Mouse (Mus musculus) yolk sac, embryonic 10.5 days (tissue): Measurements from ENCODE around the gene Tmem98.
A peak's percentile ranks its signal among the peaks of the same experiment; 100 is the strongest.

Experiments used
- DNase-seq: peaks from one replicate; pipeline ENCODE4 v3.0.0-alpha.2; 2017; ENCODE audit warnings: low spot score

Gene Tmem98

GRCm38 (mm10) chr11:80791677-80792432, 18.1 kb upstream of the Tmem98 start:
- DNase-seq: peak; percentile 47

- DNase-seq: no peak
Observed at GRCm38 (mm10) chr11:80793386-80793785, 16.6 kb upstream of the Tmem98 start.

GRCm38 (mm10) chr11:80794290-80794689, 15.7 kb upstream of the Tmem98 start:
- no peak for DNase-seq

GRCm38 (mm10) chr11:80795431-80795830, 14.5 kb upstream of the Tmem98 start:
- DNase-seq: no peak

GRCm38 (mm10) chr11:80799979-80800378, 10.0 kb upstream of the Tmem98 start:
- DNase-seq: no peak

GRCm38 (mm10) chr11:80802706-80803105, 7.3 kb upstream of the Tmem98 start:
- DNase-seq: no peak

GRCm38 (mm10) chr11:80808551-80809070, 1.4 kb upstream of the Tmem98 start:
- DNase-seq: peak; percentile 52

GRCm38 (mm10) chr11:80809666-80809992, 346 bp upstream of the Tmem98 start:
- no peak for DNase-seq

GRCm38 (mm10) chr11:80811156-80811555, 1.2 kb downstream of the Tmem98 start:
- no peak for DNase-seq

GRCm38 (mm10) chr11:80815354-80815753, 5.4 kb downstream of the Tmem98 start:
- no peak for DNase-seq

DNA sequence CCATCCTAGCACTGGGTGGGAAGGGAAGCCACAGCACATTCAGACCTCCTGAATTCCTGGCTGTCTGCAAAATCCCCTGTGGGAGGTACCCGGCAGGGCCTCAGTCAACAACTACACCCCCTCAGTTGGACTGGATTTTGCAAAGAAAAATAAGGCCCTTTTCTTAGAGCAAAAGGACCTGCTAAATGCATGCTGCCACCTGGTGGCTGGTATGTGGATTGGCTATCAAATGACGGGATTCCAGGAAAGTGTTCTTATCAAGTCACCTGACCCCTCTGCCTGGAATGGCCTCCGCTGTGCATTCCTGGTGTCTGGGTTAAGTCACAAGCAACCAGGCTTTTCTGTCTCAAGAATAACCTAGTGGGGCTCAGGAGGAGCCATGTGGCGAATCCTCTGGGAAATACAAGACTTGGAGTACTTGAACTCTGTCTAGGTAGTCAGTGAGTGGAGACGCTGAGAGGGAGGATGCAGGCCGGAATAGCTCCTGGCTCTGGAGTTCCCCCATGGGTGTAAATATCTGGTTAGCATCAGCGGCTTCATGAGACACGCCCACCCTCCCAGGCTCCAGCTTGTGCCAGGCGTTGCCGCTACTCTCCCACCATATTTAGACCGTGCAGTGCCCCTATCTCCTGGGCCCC, 8.2 kb downstream of the Tmem98 start:
- peak; percentile 89 for DNase-seq

DNA sequence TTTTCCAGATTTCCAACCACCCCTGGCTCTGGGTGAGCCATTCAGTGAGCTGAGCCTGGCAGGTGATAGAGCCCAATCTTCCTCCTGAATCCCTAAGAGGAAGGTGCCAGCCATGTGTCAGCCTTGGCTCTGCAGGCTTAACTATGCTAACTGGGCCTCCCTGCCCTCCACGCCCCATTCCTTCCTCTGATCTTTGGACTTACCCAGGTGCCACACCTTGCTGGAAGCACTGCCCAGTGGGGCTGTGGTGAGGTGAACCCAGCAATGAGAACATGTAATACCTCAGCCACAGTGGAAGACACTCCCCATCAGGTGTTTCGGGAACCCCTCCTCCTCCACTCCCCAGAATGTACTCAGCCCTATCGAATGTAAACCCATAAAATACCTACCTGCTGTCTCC, 10.1 kb downstream of the Tmem98 start:
- DNase-seq: no peak

GRCm38 (mm10) chr11:80821296-80821695, 11.3 kb downstream of the Tmem98 start:
- DNase-seq: peak; percentile 27

- DNase-seq: no peak
Observed at GRCm38 (mm10) chr11:80821794-80822193, 11.8 kb downstream of the Tmem98 start.

- DNase-seq: no peak
Observed at GRCm38 (mm10) chr11:80835395-80835794, 25.4 kb downstream of the Tmem98 start.

GRCm38 (mm10) chr11:80835841-80836240, 25.9 kb downstream of the Tmem98 start:
- DNase-seq: no peak

GRCm38 (mm10) chr11:80838724-80839123, 28.7 kb downstream of the Tmem98 start:
- DNase-seq: no peak

DNA sequence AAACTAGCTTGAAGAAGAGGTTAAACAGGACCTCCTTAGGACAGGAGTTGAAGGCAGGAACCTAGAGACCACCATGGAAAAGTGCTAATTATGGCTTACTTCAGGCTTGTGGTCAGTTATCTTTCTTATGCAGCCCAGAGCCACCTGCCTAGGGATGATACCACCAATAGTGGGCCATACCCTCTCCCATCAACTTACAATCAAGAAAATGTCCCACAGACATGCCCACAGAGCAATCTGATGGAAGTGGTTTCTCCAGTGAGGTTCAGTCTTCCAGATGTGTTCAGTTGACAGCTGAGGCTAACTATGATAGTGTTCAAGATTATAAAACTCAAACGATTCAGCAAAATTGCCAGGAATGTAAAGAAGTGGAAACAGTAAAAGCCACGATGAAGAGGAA, 33.5 kb downstream of the Tmem98 start:
- no peak for DNase-seq

DNA sequence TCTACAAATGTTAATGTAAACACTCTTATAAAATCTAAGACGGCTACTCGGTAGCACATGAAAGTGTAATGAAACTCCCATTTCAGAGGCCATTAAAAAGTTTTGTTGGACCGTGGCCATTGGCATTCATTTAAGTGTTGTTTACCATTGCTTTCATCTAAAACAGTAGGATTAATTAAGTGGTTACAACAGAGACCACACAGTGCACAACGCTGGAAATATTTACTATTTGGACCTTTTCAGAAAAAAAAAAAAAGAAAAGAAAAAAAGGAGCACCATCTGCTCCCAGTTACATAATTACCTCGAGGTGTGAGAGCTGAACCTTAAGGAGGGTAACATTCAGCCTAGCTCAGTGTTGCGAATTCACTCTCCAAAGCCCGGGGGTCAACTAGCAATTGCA, 35.5 kb downstream of the Tmem98 start:
- no peak for DNase-seq

- DNase-seq: no peak
Observed at GRCm38 (mm10) chr11:80846115-80846514, 36.1 kb downstream of the Tmem98 start.

DNA sequence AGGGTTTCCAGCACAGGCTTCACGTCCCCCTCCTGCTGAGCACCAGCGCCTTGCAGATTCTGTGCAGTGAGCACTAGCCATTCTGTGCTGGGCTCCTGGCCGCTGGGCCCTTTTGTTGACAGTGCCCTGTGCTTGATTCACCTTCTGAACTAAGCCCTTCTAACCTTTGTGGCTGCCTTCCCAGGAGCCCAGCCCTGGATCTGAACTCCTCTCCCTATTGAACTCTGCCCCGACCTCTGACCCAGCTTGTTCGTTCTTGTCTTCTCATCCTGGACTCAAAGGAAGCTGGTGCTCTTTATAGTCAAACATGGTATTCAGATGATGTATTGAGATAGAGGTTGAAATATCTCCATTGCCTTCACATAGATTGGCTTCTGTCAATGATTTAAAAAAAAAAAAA, 38.2 kb downstream of the Tmem98 start:
- DNase-seq: peak; percentile 12

DNA sequence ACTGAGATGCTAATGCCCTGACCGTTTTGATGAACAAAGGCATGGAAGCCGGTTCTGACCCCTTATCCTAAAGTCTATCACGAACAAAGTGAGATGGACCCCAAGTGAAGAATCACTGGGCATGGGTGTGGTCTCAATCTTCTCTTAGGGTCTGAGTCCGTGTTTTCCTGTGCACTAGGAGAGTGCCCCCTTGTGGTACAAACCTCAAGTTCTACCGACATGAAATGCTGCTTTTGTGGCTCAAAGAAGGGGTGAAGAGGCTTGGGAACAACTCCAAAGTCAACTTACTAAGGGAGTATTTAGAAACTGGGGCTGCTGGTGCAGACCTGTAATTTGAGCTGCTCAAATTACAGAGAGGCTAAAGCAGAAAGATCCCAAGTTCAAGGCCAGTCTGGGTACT, 41.9 kb downstream of the Tmem98 start:
- no peak for DNase-seq

- DNase-seq: no peak
Observed at GRCm38 (mm10) chr11:80853014-80853413, 43.0 kb downstream of the Tmem98 start.

DNA sequence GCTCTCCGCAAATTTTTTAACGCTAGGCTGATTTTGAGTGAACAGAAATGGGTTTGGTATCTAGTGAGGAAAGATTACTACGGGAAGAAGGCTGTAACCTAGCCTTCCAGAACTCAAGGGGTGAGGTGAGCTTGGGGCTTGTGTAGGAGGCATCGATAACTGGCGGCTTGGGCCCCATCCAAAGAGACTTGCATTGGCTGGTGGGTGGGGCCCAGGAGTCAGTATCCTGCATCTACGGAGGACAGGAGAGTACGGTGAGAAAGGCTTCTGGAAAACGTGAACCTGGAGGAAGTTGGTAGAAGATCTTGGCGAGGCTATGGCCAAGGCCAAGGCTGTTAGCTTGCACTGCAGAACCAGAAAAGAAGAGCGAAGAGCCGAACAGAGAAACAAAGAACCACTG, 44.5 kb downstream of the Tmem98 start:
- DNase-seq: no peak
